Mouse (Mus musculus) CH12.LX (cell line): ENCODE data around the gene St3gal3.

Experiments
- CHD2 ChIP-seq: IDR thresholded peaks from 2 replicates; pipeline ENCODE4 v1.6.1; 2011; ENCODE audit warnings: low read length, improper control_type of control experiment
- CTCF ChIP-seq, 2 experiments: IDR thresholded peaks in 1 of 2; conservative IDR thresholded peaks in 1 of 2; 2 replicates each; pipeline ENCODE4 v1.5.1; 2011 to 2012; ENCODE audit warnings: low read depth in 2 of 2, low read length in 2 of 2, improper control_type of control experiment in 1 of 2, inconsistent platforms in 1 of 2, mild to moderate bottlenecking in 1 of 2, moderate library complexity in 1 of 2
- EP300 ChIP-seq: IDR thresholded peaks from 2 replicates; pipeline ENCODE4 v1.6.1; 2011; ENCODE audit warnings: low read length, improper control_type of control experiment
- ETS1 ChIP-seq: conservative IDR thresholded peaks from 2 replicates; pipeline ENCODE4 v1.6.1; 2012; ENCODE audit warnings: low read depth, mild to moderate bottlenecking, inconsistent platforms, low read length, improper control_type of control experiment, moderate library complexity
- KAT2A ChIP-seq: IDR thresholded peaks from 2 replicates; pipeline ENCODE4 v1.6.1; 2012; ENCODE audit warnings: low read length, improper control_type of control experiment, inconsistent platforms; ENCODE audit not compliant: insufficient replicate concordance
- MAX ChIP-seq: IDR thresholded peaks from 2 replicates; pipeline ENCODE4 v1.6.1; 2011; ENCODE audit warnings: low read length, improper control_type of control experiment
- POLR2A ChIP-seq: IDR thresholded peaks from 2 replicates; pipeline ENCODE4 v1.6.1; 2011; ENCODE audit warnings: low read depth, mild to moderate bottlenecking, improper control_type of control experiment, low read length
- RCOR1 ChIP-seq: conservative IDR thresholded peaks from 2 replicates; pipeline ENCODE4 v1.6.1; 2012; ENCODE audit warnings: low read depth, mild to moderate bottlenecking, inconsistent platforms, low read length, improper control_type of control experiment

DNA sequence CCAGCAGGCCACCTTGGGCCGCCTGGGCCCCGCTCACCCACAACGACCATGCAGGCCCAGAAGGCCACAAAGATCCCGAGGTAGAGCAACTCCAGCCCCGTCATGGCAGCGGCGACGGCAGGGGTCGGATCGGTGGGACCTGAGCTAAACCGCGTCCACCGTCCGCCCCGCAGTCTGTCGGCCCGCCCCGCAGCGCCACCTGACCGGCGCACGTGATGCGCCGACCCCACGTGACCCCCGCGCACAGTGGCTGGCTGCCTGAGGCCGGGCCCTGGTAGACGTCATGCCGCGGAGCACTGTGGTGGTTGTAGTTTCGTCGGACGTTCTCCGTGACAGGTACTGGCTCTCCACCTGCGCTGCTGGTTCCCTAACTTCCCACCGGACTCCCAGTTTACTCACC lies 247.6 kb downstream of the St3gal3 start, which contains the start of gene Atp6v0b:
- TF ChIP-seq CTCF (conservative IDR thresholded peaks at IDR 0.05 in 1 of 2, IDR thresholded peaks at IDR 0.05 in 1 of 2; ENCODE audit: low read depth in 2 of 2, low read length in 2 of 2) (no peak), POLR2A (peak; percentile 74), EP300 (no peak), MAX (peak; percentile 99), KAT2A (peak; percentile 95; the same call in 1 of the 2 replicates), RCOR1 (peak; percentile 83), CHD2 (peak; percentile 70; the same call in 1 of the 2 replicates), ETS1 (no peak; the same call in 1 of the 2 replicates)
